Mouse (Mus musculus) heart, postnatal 4 days (tissue): Measurements from ENCODE around the gene Srp54a. TPM values are rescaled to one million over a fixed set of nuclear protein-coding genes. Genes with fewer than 3 reads are reported as not detected.
"Not testable (repeated sequence)": the region's sequence is repeated elsewhere in the genome, so short reads cannot be mapped to it uniquely, and the experiment has no call there.

Source experiments
- DNase-seq: peaks from one replicate; pipeline ENCODE4 v3.0.0; 2021
- total RNA-seq, 2 experiments: library from RNA; stranded (reverse); gene quantifications; 2 replicates each; pipeline ENCODE4 v1.2.3; 2021

The Srp54a gene
- total RNA-seq, result 100 to 1,000 TPM in 1 of 2 experiments, 10 to 100 TPM in 1; 94.3 to 101 TPM

GRCm38 (mm10) chr12:55079726-55080600, at the start of gene Srp54a, which contains the start of gene 2700097O09Rik:
Srp54a (plus strand) TSS chr12:55080262.
2700097O09Rik (minus strand) TSS chr12:55080110.
- DNase-seq, result peak; percentile 96

GRCm38 (mm10) chr12:55041011-55041410, 39.1 kb upstream of the Srp54a start:
- DNase-seq, result no peak

GRCm38 (mm10) chr12:55049731-55050353, 30.2 kb upstream of the Srp54a start:
- DNase-seq, result no peak

GRCm38 (mm10) chr12:55051210-55052173, 28.6 kb upstream of the Srp54a start:
- no peak for DNase-seq

GRCm38 (mm10) chr12:55053267-55053666, 26.8 kb upstream of the Srp54a start:
- no peak for DNase-seq

- DNase-seq, result no peak
Observed at GRCm38 (mm10) chr12:55054551-55055241, 25.4 kb upstream of the Srp54a start.

GRCm38 (mm10) chr12:55056703-55057102, 23.4 kb upstream of the Srp54a start:
- DNase-seq, result no peak

GRCm38 (mm10) chr12:55058865-55059615, 21.0 kb upstream of the Srp54a start:
- DNase-seq, result peak; percentile 47

GRCm38 (mm10) chr12:55059812-55060211, 20.2 kb upstream of the Srp54a start:
- DNase-seq, result no peak

- DNase-seq, result no peak
Observed at GRCm38 (mm10) chr12:55060212-55060898, 19.7 kb upstream of the Srp54a start.

- no peak for DNase-seq
Observed at GRCm38 (mm10) chr12:55061006-55061405, 19.1 kb upstream of the Srp54a start.

GRCm38 (mm10) chr12:55062141-55062540, 17.9 kb upstream of the Srp54a start:
- no peak for DNase-seq

- DNase-seq, result no peak
Observed at GRCm38 (mm10) chr12:55072495-55072894, 7.6 kb upstream of the Srp54a start.

GRCm38 (mm10) chr12:55073686-55074085, 6.4 kb upstream of the Srp54a start:
- no peak for DNase-seq

GRCm38 (mm10) chr12:55075296-55075695, 4.8 kb upstream of the Srp54a start:
- DNase-seq, result no peak

- not testable (repeated sequence) for DNase-seq
Observed at GRCm38 (mm10) chr12:55078706-55079105, 1.4 kb upstream of the Srp54a start.

GRCm38 (mm10) chr12:55080601-55080942, 510 bp downstream of the Srp54a start:
- DNase-seq, result not testable (repeated sequence)

- not testable (repeated sequence) for DNase-seq
Observed at GRCm38 (mm10) chr12:55092127-55092526, 12.1 kb downstream of the Srp54a start.

GRCm38 (mm10) chr12:55112616-55113015, 32.6 kb downstream of the Srp54a start:
- DNase-seq, result not testable (repeated sequence)

GRCm38 (mm10) chr12:55124242-55124641, 44.2 kb downstream of the Srp54a start, which contains the start of gene Fam177a:
Fam177a (plus strand) TSS chr12:55124469.
- not testable (repeated sequence) for DNase-seq
